Mouse (Mus musculus) embryonic facial prominence, embryonic 13.5 days (tissue): ENCODE data around the gene H2al1f. TPM values are rescaled to one million over a fixed set of nuclear protein-coding genes. Genes with fewer than 3 reads are reported as not detected.
"Not testable (repeated sequence)": the region's sequence is repeated elsewhere in the genome, so short reads cannot be mapped to it uniquely, and the experiment has no call there.

Source experiments
- ATAC-seq: fragments of 200-750 bp; cut with Nextera tagmentation; 2 replicates; pipeline ENCODE4 v1.8.0; 2017; ENCODE audit warnings: low read depth; ENCODE audit not compliant: insufficient number of reproducible peaks, insufficient read depth, low FRiP score, low TSS enrichment
- H3K27ac ChIP-seq: fragments of 300-500 bp; sonication (generic); 2 replicates; pipeline ENCODE4 v1.5.1; 2015; ENCODE audit warnings: moderate library complexity, mild to moderate bottlenecking, inconsistent platforms
- H3K27me3 ChIP-seq: fragments of 300-500 bp; sonication (generic); 2 replicates; pipeline ENCODE4 v1.6.1; 2015; ENCODE audit warnings: mild to moderate bottlenecking, inconsistent platforms
- H3K36me3 ChIP-seq: fragments of 300-500 bp; sonication (generic); 2 replicates; pipeline ENCODE4 v1.6.1; 2015; ENCODE audit warnings: mild to moderate bottlenecking, inconsistent platforms
- H3K4me1 ChIP-seq: fragments of 300-500 bp; sonication (generic); 2 replicates; pipeline ENCODE4 v1.6.1; 2015; ENCODE audit warnings: inconsistent platforms
- H3K4me2 ChIP-seq: fragments of 300-500 bp; sonication (generic); 2 replicates; pipeline ENCODE4 v1.6.1; 2015; ENCODE audit warnings: moderate library complexity, mild to moderate bottlenecking, inconsistent platforms
- H3K4me3 ChIP-seq: fragments of 300-500 bp; sonication (generic); 2 replicates; pipeline ENCODE4 v1.5.1; 2015; ENCODE audit warnings: mild to moderate bottlenecking, inconsistent platforms
- H3K9ac ChIP-seq: fragments of 300-500 bp; sonication (generic); 2 replicates; pipeline ENCODE4 v1.6.1; 2015; ENCODE audit warnings: mild to moderate bottlenecking, inconsistent platforms
- H3K9me3 ChIP-seq: fragments of 300-500 bp; sonication (generic); 2 replicates; pipeline ENCODE4 v1.6.1; 2016; ENCODE audit warnings: inconsistent platforms
- WGBS: fragments of 180-500 bp; shearing (Covaris S2); methylation state at CpG from one replicate; pipeline ENCODE4 v1.1.7; 2015; ENCODE audit warnings: mixed read lengths; 5-methylcytosine and 5-hydroxymethylcytosine counted together
- polyA plus RNA-seq: library from polyadenylated mRNA; unstranded; fragments of >200 nt; fragmentation: Nextera tagmentation; extraction: Ambion mirVana; gene quantifications from 2 replicates; pipeline ENCODE4 v1.2.1, GENCODE M21; 2015

H2al1f gene
- polyA plus RNA-seq, 1 experiment from 2014 or later, result not detected

- H3K27ac ChIP-seq, H3K4me3 ChIP-seq, H3K27me3 ChIP-seq, H3K4me2 ChIP-seq, H3K36me3 ChIP-seq, ATAC-seq, H3K9me3 ChIP-seq, H3K9ac ChIP-seq, H3K4me1 ChIP-seq: not testable (repeated sequence)
- WGBS, result no CpG with 5 or more reads among the region's 3 CpGs
Measured at GRCm38 (mm10) chrX:11311634-11312033, 3.3 kb upstream of the H2al1f start, which contains the start of gene H2al1e. TSS of gene H2al1e (plus strand) at chrX:11311934.

- no CpG with 5 or more reads among the region's 3 CpGs for WGBS
- H3K9ac ChIP-seq, result not testable (repeated sequence)
Measured at GRCm38 (mm10) chrX:11317956-11318355, 3.0 kb downstream of the H2al1f start, which contains the start of gene H2al1g. TSS of gene H2al1g (plus strand) at chrX:11318256.

GRCm38 (mm10) chrX:11321192-11321591 lies 6.2 kb downstream of the H2al1f start, which contains the start of gene H2al1h:
TSS of gene H2al1h (plus strand) at chrX:11321492.
- ATAC-seq, H3K27me3 ChIP-seq, H3K9me3 ChIP-seq, H3K27ac ChIP-seq, H3K4me1 ChIP-seq, H3K9ac ChIP-seq, H3K4me3 ChIP-seq, H3K36me3 ChIP-seq, H3K4me2 ChIP-seq: not testable (repeated sequence)
- no CpG with 5 or more reads among the region's 6 CpGs for WGBS

More at GRCm38 (mm10) chrX:11317956-11318355, 3.0 kb downstream of the H2al1f start, which contains the start of gene H2al1g:
- H3K36me3 ChIP-seq, H3K4me2 ChIP-seq, H3K4me3 ChIP-seq, ATAC-seq, H3K4me1 ChIP-seq, H3K27ac ChIP-seq, H3K9me3 ChIP-seq, H3K27me3 ChIP-seq: not testable (repeated sequence)

GRCm38 (mm10) chrX:11324359-11324758 lies 9.4 kb downstream of the H2al1f start, which contains the start of gene H2al1i:
TSS of gene H2al1i (plus strand) at chrX:11324659.
- not testable (repeated sequence) for H3K4me1 ChIP-seq, ATAC-seq, H3K4me2 ChIP-seq, H3K36me3 ChIP-seq, H3K27ac ChIP-seq, H3K9me3 ChIP-seq, H3K4me3 ChIP-seq, H3K9ac ChIP-seq, H3K27me3 ChIP-seq
- WGBS, result no CpG with 5 or more reads among the region's 5 CpGs

- WGBS, result 90% methylated on average over 2 of the region's 2 CpGs
- H3K9me3 ChIP-seq, H3K4me3 ChIP-seq, H3K4me1 ChIP-seq, H3K9ac ChIP-seq, H3K4me2 ChIP-seq, H3K27ac ChIP-seq, H3K36me3 ChIP-seq, ATAC-seq: not testable (repeated sequence)
- H3K27me3 ChIP-seq, result 0 out of 2 replicates have a peak, but pooled peaks cover 12% of the 10 kb centered on the region
Measured at GRCm38 (mm10) chrX:11327522-11327921, 12.6 kb downstream of the H2al1f start, which contains the start of gene H2al1j. TSS of gene H2al1j (plus strand) at chrX:11327822.

GRCm38 (mm10) chrX:11345762-11346161 lies 30.8 kb downstream of the H2al1f start:
- H3K9me3 ChIP-seq, result no peaks in the 10 kb centered on the region
- ATAC-seq, result no peak
- peaks cover 44% of the 10 kb centered on the region for H3K27me3 ChIP-seq
- H3K4me1 ChIP-seq, result peaks cover 18% of the 10 kb centered on the region
- H3K27ac ChIP-seq, result no peak overlapping the region
- H3K4me3 ChIP-seq, result no peak overlapping the region
- peak overlapping the region; percentile 33 for H3K4me2 ChIP-seq
- no peak overlapping the region for H3K9ac ChIP-seq
- 37% methylated on average over 9 of the region's 9 CpGs for WGBS
- H3K36me3 ChIP-seq, result no peaks in the 10 kb centered on the region

- H3K4me3 ChIP-seq, result no peak overlapping the region
- no peak for ATAC-seq
- H3K4me2 ChIP-seq, result no peak overlapping the region
- no peak overlapping the region for H3K27ac ChIP-seq
- H3K9me3 ChIP-seq, result no peaks in the 10 kb centered on the region
- H3K9ac ChIP-seq, result no peak overlapping the region
- H3K27me3 ChIP-seq, result peaks cover 42% of the 10 kb centered on the region
- 76% methylated on average over 3 of the region's 3 CpGs for WGBS
- no peaks in the 10 kb centered on the region for H3K36me3 ChIP-seq
- H3K4me1 ChIP-seq, result peaks cover 18% of the 10 kb centered on the region
Measured at GRCm38 (mm10) chrX:11346756-11347155, 31.8 kb downstream of the H2al1f start.

GRCm38 (mm10) chrX:11360823-11361222 lies 45.9 kb downstream of the H2al1f start:
- 81% methylated on average over 6 of the region's 6 CpGs for WGBS
- no peak for ATAC-seq

GRCm38 (mm10) chrX:11361261-11361660 lies 46.3 kb downstream of the H2al1f start:
- no peak for ATAC-seq
- no peak overlapping the region for H3K27ac ChIP-seq

More at GRCm38 (mm10) chrX:11360823-11361222, 45.9 kb downstream of the H2al1f start:
- Histone ChIP-seq H3K36me3 (no peaks in the 10 kb centered on the region), H3K9ac (no peak overlapping the region), H3K4me1 (peaks cover 4% of the 10 kb centered on the region), H3K4me3 (no peak overlapping the region), H3K9me3 (no peaks in the 10 kb centered on the region), H3K27ac (no peak overlapping the region), H3K4me2 (no peak overlapping the region), H3K27me3 (peaks cover 53% of the 10 kb centered on the region)

GRCm38 (mm10) chrX:11363890-11364289 lies 48.9 kb downstream of the H2al1f start:
- 53% methylated on average over 6 of the region's 6 CpGs for WGBS
- H3K4me3 ChIP-seq, result no peak overlapping the region
- H3K4me1 ChIP-seq, result peaks cover 4% of the 10 kb centered on the region
- no peak for ATAC-seq
- H3K27ac ChIP-seq, result no peak overlapping the region
- no peak overlapping the region for H3K4me2 ChIP-seq
- H3K9ac ChIP-seq, result no peak overlapping the region
- peaks cover 46% of the 10 kb centered on the region for H3K27me3 ChIP-seq
- H3K9me3 ChIP-seq, result no peaks in the 10 kb centered on the region
- no peaks in the 10 kb centered on the region for H3K36me3 ChIP-seq

More at GRCm38 (mm10) chrX:11361261-11361660, 46.3 kb downstream of the H2al1f start:
- Histone ChIP-seq H3K4me3 (no peak overlapping the region), H3K36me3 (no peaks in the 10 kb centered on the region), H3K27me3 (peaks cover 49% of the 10 kb centered on the region), H3K9me3 (no peaks in the 10 kb centered on the region), H3K4me2 (no peak overlapping the region), H3K4me1 (peaks cover 4% of the 10 kb centered on the region), H3K9ac (no peak overlapping the region)
- WGBS, result 85% methylated on average over 2 of the region's 2 CpGs
